Mouse (Mus musculus) liver, postnatal 0 days (tissue): ENCODE measurements at regions not wholly inside any gene's neighbourhood (a gene's known extent, or its start where the extent isn't known, plus 50 kb on each side); places are given as distances from the start of the nearest gene placed in this dataset.

ENCODE experiments used
- ATAC-seq: fragments of 200-750 bp; cut with Nextera tagmentation; 2 replicates; pipeline ENCODE4 v1.8.0; 2017; ENCODE audit warnings: mild to moderate bottlenecking, moderate library complexity
- DNase-seq: peaks from one replicate; pipeline ENCODE4 v3.0.0-alpha.2; 2016
- H3K27ac ChIP-seq: fragments of 300-500 bp; sonication (generic); 2 replicates; pipeline ENCODE4 v1.5.1; 2014; ENCODE audit warnings: antibody characterized with exemption, moderate library complexity, mild to moderate bottlenecking, low read depth
- H3K27me3 ChIP-seq: fragments of 300-500 bp; sonication (generic); 2 replicates; pipeline ENCODE4 v1.6.1; 2014; ENCODE audit warnings: low read length, control low read depth, mixed read lengths; ENCODE audit not compliant: insufficient read depth
- H3K36me3 ChIP-seq: fragments of 300-500 bp; sonication (generic); replicated peaks from 2 replicates; pipeline ENCODE4 v1.6.1; 2014; ENCODE audit warnings: mild to moderate bottlenecking, control low read depth, low read length, moderate library complexity, mixed read lengths; ENCODE audit not compliant: insufficient read depth
- H3K4me1 ChIP-seq: fragments of 300-500 bp; sonication (generic); 2 replicates; pipeline ENCODE4 v1.6.1; 2014; ENCODE audit warnings: antibody characterized with exemption, mild to moderate bottlenecking, control low read depth; ENCODE audit not compliant: insufficient read depth
- H3K4me2 ChIP-seq: fragments of 300-500 bp; sonication (generic); 2 replicates; pipeline ENCODE4 v1.6.1; 2014; ENCODE audit warnings: low read depth, mild to moderate bottlenecking, low read length, moderate library complexity, mixed read lengths
- H3K4me3 ChIP-seq: fragments of 300-500 bp; sonication (generic); 2 replicates; pipeline ENCODE4 v1.5.1; 2014; ENCODE audit warnings: low read depth, low read length
- H3K9ac ChIP-seq: fragments of 300-500 bp; sonication (generic); replicated peaks from 2 replicates; pipeline ENCODE4 v1.6.1; 2014; ENCODE audit warnings: mild to moderate bottlenecking, moderate library complexity
- H3K9me3 ChIP-seq: fragments of 300-500 bp; sonication (generic); 2 replicates; pipeline ENCODE4 v1.6.1; 2016; ENCODE audit warnings: mild to moderate bottlenecking, control low read depth, low read length, mixed read lengths
- CTCF ChIP-seq: sonication (generic); IDR thresholded peaks from 2 replicates; pipeline ENCODE4 v1.5.1; 2016; ENCODE audit warnings: antibody characterized with exemption, low read depth
- EP300 ChIP-seq: IDR thresholded peaks from 2 replicates; pipeline ENCODE4 v1.6.1; 2016; ENCODE audit warnings: antibody characterized with exemption, low read depth, mild to moderate bottlenecking
- WGBS: fragments of 180-500 bp; shearing (Covaris S2); extraction: QIAGEN DNeasy Blood & Tissue Kit; methylation state at CpG from one replicate; pipeline ENCODE4 v1.1.7; 2014; ENCODE audit not compliant: insufficient replicate concordance; 5-methylcytosine and 5-hydroxymethylcytosine counted together

DNA sequence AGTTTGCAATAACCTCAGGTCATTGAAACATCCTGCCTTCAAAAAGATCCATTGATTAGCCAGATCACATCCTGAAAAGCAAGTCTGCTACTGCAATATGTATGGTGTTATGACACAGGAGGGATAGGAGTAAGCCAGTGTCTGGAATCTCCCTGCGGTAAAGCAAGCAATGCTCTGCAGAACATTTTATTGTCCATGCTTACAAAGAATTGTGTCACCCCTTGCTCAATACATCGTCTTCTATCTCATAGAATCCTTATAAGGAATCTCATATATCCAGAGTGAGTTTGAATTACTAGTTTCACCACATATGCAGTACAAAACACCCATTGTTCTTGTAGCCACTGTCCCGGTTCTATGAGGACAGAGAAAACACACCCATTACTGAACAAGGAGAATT is 162.1 kb upstream of the Usp25 start:
- Histone ChIP-seq H3K4me1 (no peaks in the 10 kb centered on the region), H3K27me3 (no peaks in the 10 kb centered on the region), H3K4me3 (no peak overlapping the region), H3K9me3 (no peaks in the 10 kb centered on the region), H3K27ac (no peak overlapping the region), H3K36me3 (no peaks in the 10 kb centered on the region), H3K9ac (no peak overlapping the region), H3K4me2 (no peak overlapping the region)
- TF ChIP-seq CTCF (no peak), EP300 (no peak)
- ATAC-seq, result no peak
- WGBS, result 74% methylated on average over 3 of the region's 3 CpGs
- no peak for DNase-seq

DNA sequence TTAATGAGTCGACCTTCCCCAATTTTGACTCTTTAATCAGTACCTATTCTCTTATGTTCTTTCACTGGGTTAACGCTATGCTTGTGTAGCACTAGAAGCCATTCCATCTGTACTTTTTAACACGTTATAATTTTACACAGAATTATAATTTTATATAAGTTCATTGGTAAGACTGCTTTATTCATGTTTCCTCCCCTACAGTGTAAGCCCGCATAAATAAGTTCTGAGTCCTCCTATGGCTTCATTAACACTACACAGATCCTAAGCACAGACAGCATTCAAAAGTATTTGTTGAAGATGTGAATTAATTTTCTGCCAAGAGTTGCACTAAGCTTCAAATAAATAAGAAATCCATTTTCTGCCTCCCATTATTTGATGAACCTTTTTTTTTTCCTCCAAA is 176.1 kb upstream of the Usp25 start:
- H3K9ac ChIP-seq, result no peak overlapping the region
- no peak overlapping the region for H3K4me3 ChIP-seq
- H3K4me2 ChIP-seq, result no peak overlapping the region
- WGBS, result 77% methylated on average over 4 of the region's 4 CpGs
- no peaks in the 10 kb centered on the region for H3K36me3 ChIP-seq
- no peaks in the 10 kb centered on the region for H3K4me1 ChIP-seq
- no peak for ATAC-seq
- no peak overlapping the region for H3K27ac ChIP-seq
- no peaks in the 10 kb centered on the region for H3K27me3 ChIP-seq
- TF ChIP-seq EP300 (no peak), CTCF (no peak)
- H3K9me3 ChIP-seq, result no peaks in the 10 kb centered on the region
- no peak for DNase-seq

DNA sequence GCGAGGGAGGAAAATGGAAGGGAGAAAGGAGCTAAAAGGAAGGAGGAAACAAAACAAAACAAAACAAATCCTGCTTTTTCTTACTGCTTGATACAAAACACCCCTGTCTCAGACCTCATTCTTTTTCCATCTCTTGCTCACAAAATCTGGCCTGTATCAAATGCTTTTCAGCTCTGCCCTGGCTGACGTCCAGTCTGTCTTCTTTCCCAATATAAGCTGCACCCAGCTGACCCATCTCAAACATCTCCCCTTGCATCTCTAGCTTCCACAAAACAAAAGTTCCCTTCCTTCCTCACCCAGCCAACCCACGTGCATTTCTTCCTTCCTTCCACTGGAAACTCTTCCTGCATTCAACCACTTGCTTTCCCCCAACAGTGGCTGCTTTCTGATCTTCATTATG is 183.1 kb upstream of the Usp25 start:
- no peak overlapping the region for H3K9ac ChIP-seq
- H3K4me2 ChIP-seq, result no peak overlapping the region
- no peaks in the 10 kb centered on the region for H3K4me1 ChIP-seq
- H3K27me3 ChIP-seq, result no peaks in the 10 kb centered on the region
- no peak for ATAC-seq
- no peaks in the 10 kb centered on the region for H3K36me3 ChIP-seq
- WGBS, result 43% methylated on average over 3 of the region's 3 CpGs
- H3K4me3 ChIP-seq, result no peak overlapping the region
- no peak for TF ChIP-seq EP300
- no peak for TF ChIP-seq CTCF
- no peaks in the 10 kb centered on the region for H3K9me3 ChIP-seq
- no peak for DNase-seq
- H3K27ac ChIP-seq, result no peak overlapping the region

DNA sequence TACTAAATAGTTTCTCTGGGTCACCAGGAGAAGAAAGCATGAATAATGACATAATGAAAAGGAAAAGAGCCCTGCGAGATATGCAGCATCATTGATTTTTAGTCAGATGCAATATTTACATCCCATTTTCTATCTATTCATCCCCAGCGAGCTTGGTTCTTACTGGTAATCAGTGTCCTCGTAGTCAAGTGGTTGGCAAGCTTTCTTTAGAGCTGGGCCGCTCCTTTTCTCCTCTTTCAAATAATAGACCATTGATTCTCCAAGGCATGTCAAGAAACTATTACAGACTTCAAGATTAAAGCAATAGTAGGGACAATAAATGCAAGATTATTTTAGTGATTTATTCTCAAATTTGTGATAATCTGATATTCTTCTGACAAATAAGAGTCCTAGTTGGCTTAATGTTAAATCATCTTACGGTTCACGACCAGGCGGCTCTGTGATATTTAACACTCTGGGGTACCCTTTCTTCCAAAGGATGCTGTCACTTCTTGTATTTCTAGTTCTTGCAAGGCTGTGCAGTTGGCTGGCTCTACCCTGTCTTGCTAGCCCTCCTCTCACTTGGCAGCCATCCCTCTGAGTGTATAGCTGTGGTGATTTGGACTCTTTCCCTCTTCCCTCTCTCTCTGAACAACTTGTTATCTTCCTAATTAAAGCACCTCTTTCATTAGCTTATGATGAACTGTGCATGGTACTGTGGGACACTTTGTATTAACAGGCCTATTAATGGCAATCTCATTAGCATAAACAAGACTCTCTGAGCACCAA is 185.6 kb upstream of the Usp25 start:
- DNase-seq, result no peak
- Histone ChIP-seq H3K4me2 (no peak overlapping the region), H3K27me3 (no peaks in the 10 kb centered on the region), H3K36me3 (no peaks in the 10 kb centered on the region), H3K4me1 (no peaks in the 10 kb centered on the region), H3K4me3 (no peak overlapping the region), H3K9me3 (no peaks in the 10 kb centered on the region), H3K9ac (no peak overlapping the region), H3K27ac (no peak overlapping the region)
- TF ChIP-seq CTCF, result no peak
- TF ChIP-seq EP300, result no peak
- 84% methylated on average over 7 of the region's 7 CpGs for WGBS
- no peak for ATAC-seq

DNA sequence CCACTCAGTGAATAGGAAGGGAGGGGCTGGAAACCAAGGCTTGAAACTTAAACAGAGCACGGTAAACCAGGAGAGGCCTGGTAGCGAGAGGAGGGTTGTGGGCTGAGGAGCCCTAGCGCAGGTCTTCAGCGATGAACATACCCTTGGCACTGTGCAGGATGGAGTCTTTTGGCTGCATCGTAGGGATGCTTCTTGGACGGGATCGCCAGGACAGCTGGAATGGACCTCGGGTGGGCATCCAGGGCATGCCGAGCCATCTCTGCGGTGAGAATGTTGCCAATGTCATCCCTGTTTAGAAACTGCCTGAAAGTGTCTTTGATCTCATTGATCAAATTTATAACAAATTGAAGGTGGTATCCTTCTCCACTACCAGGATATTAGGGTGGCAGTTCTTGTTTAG is 192.2 kb upstream of the Usp25 start:
- H3K36me3 ChIP-seq, result no peaks in the 10 kb centered on the region
- no peaks in the 10 kb centered on the region for H3K9me3 ChIP-seq
- TF ChIP-seq EP300 (no peak), CTCF (no peak)
- WGBS, result 78% methylated on average over 10 of the region's 10 CpGs
- H3K27ac ChIP-seq, result no peak overlapping the region
- no peak overlapping the region for H3K4me2 ChIP-seq
- H3K27me3 ChIP-seq, result no peaks in the 10 kb centered on the region
- no peaks in the 10 kb centered on the region for H3K4me1 ChIP-seq
- no peak overlapping the region for H3K9ac ChIP-seq
- no peak for DNase-seq
- H3K4me3 ChIP-seq, result no peak overlapping the region
- ATAC-seq, result no peak

DNA sequence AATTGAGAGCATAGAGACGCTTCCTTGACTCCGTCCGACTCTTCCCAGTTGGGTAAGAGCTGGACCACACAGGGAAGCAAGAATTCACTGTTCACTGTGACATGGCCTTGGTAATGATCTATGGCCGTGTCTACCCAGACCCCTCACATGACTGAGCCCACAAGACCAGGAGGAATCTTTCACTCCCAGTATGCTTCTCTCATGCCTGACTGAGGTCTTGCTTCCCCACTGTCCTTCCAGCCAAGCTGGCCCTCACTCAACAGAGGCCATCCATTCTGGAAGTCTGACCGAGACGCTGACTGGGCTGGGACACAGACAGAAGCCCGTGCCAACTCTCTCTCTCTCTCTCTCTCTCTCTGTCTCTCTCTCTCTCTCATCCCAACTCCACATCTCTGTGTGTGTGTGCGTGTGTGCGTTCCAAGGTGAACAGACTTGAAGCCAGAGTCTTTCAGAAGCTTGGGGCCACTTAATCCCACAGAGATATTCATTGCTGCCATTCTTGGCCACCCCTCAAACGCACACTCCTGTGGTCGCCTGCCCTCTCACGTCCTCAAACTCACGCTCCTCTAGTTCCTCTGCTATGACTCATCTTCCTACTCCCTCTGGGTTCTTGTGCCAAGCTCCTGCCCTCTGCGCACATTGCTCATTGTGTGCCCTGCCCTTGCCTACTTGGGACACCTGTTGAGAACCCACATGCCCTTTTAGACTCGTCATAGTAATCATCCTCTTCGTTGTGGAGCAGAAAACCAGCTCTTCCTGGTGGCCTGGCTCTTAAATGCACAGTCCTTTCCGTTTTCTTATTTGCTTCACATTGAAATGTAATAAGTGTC is 197.2 kb upstream of the Usp25 start:
- Histone ChIP-seq H3K4me3 (no peak overlapping the region), H3K27ac (no peak overlapping the region), H3K36me3 (no peaks in the 10 kb centered on the region), H3K27me3 (no peaks in the 10 kb centered on the region), H3K9me3 (no peaks in the 10 kb centered on the region), H3K9ac (no peak overlapping the region), H3K4me2 (no peak overlapping the region), H3K4me1 (no peaks in the 10 kb centered on the region)
- DNase-seq (no peak), ATAC-seq (no peak)
- TF ChIP-seq EP300 (no peak), CTCF (no peak)
- WGBS, result 77% methylated on average over 17 of the region's 17 CpGs
